Mouse (Mus musculus) lung, postnatal 0 days (tissue): ENCODE results near the gene Ccr9. TPM values are rescaled to one million over a fixed set of nuclear protein-coding genes. Genes with fewer than 3 reads are reported as not detected.
"Not testable (repeated sequence)": the region's sequence is repeated elsewhere in the genome, so short reads cannot be mapped to it uniquely, and the experiment has no call there.

Source experiments
- ATAC-seq: fragments of 200-750 bp; cut with Nextera tagmentation; 2 replicates; pipeline ENCODE4 v1.8.0; 2017; ENCODE audit warnings: moderate library complexity
- DNase-seq: peaks from one replicate; pipeline ENCODE4 v3.0.0-alpha.2; 2016; ENCODE audit warnings: low spot score
- H3K27ac ChIP-seq: fragments of 300-500 bp; sonication (generic); 2 replicates; pipeline ENCODE4 v1.5.1; 2014; ENCODE audit warnings: antibody characterized with exemption, mild to moderate bottlenecking, low read length, mixed read lengths
- H3K27me3 ChIP-seq: fragments of 300-500 bp; sonication (generic); replicated peaks from 2 replicates; pipeline ENCODE4 v1.6.1; 2014; ENCODE audit warnings: low read length, mixed read lengths; ENCODE audit not compliant: insufficient read depth
- H3K36me3 ChIP-seq: fragments of 300-500 bp; sonication (generic); 2 replicates; pipeline ENCODE4 v1.6.1; 2014; ENCODE audit warnings: low read length, mixed read lengths; ENCODE audit not compliant: insufficient read depth
- H3K4me1 ChIP-seq: fragments of 300-500 bp; sonication (generic); 2 replicates; pipeline ENCODE4 v1.6.1; 2014; ENCODE audit warnings: antibody characterized with exemption, low read depth, low read length, mixed read lengths; ENCODE audit not compliant: insufficient read depth
- H3K4me2 ChIP-seq: fragments of 300-500 bp; sonication (generic); replicated peaks from 2 replicates; pipeline ENCODE4 v1.6.1; 2014; ENCODE audit warnings: low read depth, mild to moderate bottlenecking, low read length, moderate library complexity, mixed read lengths
- H3K4me3 ChIP-seq: fragments of 300-500 bp; sonication (generic); 2 replicates; pipeline ENCODE4 v1.5.1; 2014; ENCODE audit warnings: low read depth, low read length
- H3K9ac ChIP-seq: fragments of 300-500 bp; sonication (generic); replicated peaks from 2 replicates; pipeline ENCODE4 v1.6.1; 2014; ENCODE audit warnings: low read depth, mild to moderate bottlenecking
- H3K9me3 ChIP-seq: fragments of 300-500 bp; sonication (generic); 2 replicates; pipeline ENCODE4 v1.6.1; 2016; ENCODE audit warnings: low read length, mixed read lengths
- CTCF ChIP-seq: IDR thresholded peaks from 2 replicates; pipeline ENCODE4 v1.5.1; 2016; ENCODE audit warnings: antibody characterized with exemption, mild to moderate bottlenecking
- EP300 ChIP-seq: IDR thresholded peaks from 2 replicates; pipeline ENCODE4 v1.6.1; 2016; ENCODE audit warnings: antibody characterized with exemption, mild to moderate bottlenecking, control low read depth
- WGBS: fragments of 180-500 bp; shearing (Covaris S2); extraction: QIAGEN DNeasy Blood & Tissue Kit; methylation state at CpG from one replicate; pipeline ENCODE4 v1.1.7; 2014; 5-methylcytosine and 5-hydroxymethylcytosine counted together
- polyA plus RNA-seq: library from polyadenylated mRNA; unstranded; fragments of >200 nt; fragmentation: Nextera tagmentation; extraction: Ambion mirVana; gene quantifications from 2 replicates; pipeline ENCODE4 v1.2.1, GENCODE M21; 2015

Gene Ccr9
- polyA plus RNA-seq, 1 experiment from 2014 or later, result 0.29 TPM

DNA sequence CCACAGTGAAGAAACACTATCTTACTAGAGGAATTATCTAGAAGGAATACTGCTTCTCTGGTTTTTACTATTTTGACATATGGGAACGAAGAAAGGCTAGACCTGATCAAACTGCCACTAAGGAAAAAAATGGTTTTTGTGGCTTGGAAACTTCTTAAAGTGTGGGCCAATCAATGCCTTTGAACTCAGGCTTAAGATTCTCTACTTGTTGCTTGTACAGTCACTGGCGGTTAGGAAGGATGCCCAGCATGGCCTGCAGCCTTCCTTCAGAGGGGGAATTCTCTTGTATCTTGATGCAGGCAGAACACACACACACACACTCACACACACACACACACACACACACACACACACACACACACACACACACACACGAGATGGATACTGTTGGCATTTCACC is 55.9 kb downstream of the Ccr9 start:
- Histone ChIP-seq H3K4me1 (no peaks in the 10 kb centered on the region), H3K9ac (no peak overlapping the region), H3K4me2 (no peak overlapping the region), H3K27ac (no peak overlapping the region), H3K4me3 (no peak overlapping the region), H3K27me3 (no peaks in the 10 kb centered on the region), H3K9me3 (no peaks in the 10 kb centered on the region), H3K36me3 (no peaks in the 10 kb centered on the region)
- no peak for DNase-seq
- WGBS, result 79% methylated on average over 3 of the region's 3 CpGs
- no peak for ATAC-seq
- TF ChIP-seq CTCF, result no peak
- no peak for TF ChIP-seq EP300

DNA sequence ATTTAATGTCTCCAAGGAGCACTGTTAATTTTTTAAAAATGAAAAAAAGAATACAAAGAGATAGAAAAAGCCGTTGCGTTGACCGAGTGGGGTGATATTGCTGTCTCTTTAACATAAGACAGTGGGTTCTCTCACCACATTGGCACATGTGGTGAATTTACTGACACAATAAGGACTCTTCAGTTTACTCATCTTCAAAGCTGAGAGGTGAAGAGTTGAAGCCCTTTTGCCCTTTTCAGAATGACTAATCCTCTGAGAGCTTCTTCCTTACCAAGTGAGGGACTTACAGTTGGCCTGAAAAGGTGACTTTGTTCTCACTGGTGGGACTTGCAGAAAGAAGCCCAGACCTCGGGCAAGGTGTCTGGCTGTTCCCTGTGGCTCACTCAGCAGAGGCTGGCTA is 62.6 kb downstream of the Ccr9 start:
- H3K36me3 ChIP-seq, result no peaks in the 10 kb centered on the region
- H3K9ac ChIP-seq, result no peak overlapping the region
- no peak overlapping the region for H3K4me2 ChIP-seq
- H3K9me3 ChIP-seq, result no peaks in the 10 kb centered on the region
- ATAC-seq, result no peak
- no peak for DNase-seq
- 76% methylated on average over 4 of the region's 4 CpGs for WGBS
- no peaks in the 10 kb centered on the region for H3K27me3 ChIP-seq
- H3K4me3 ChIP-seq, result no peak overlapping the region
- no peaks in the 10 kb centered on the region for H3K4me1 ChIP-seq
- TF ChIP-seq EP300 (no peak), CTCF (no peak)
- H3K27ac ChIP-seq, result no peak overlapping the region

DNA sequence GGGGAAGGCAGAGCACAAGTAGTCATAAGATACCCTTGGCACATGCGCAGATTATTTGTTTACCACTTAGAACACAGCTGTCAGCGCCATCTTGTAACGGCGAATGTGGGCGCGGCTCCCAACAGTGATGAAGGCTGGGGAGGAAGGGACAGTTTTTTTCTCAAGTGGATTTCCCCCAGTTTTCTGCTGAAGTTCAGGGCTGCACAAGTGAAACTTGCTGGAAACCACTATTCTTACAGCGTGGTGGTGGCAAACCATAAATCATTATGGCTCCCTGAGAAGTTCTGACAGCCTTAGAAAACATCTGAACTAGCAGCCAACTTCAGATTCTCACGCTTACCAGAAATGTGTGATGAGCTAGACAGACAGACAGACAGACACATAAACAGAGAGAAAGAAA is 71.4 kb downstream of the Ccr9 start:
- H3K4me1 ChIP-seq, DNase-seq, H3K9me3 ChIP-seq, ATAC-seq, H3K27ac ChIP-seq, H3K27me3 ChIP-seq, H3K4me3 ChIP-seq, H3K36me3 ChIP-seq, H3K9ac ChIP-seq, H3K4me2 ChIP-seq: not testable (repeated sequence)
- WGBS, result 94% methylated on average over 7 of the region's 8 CpGs

DNA sequence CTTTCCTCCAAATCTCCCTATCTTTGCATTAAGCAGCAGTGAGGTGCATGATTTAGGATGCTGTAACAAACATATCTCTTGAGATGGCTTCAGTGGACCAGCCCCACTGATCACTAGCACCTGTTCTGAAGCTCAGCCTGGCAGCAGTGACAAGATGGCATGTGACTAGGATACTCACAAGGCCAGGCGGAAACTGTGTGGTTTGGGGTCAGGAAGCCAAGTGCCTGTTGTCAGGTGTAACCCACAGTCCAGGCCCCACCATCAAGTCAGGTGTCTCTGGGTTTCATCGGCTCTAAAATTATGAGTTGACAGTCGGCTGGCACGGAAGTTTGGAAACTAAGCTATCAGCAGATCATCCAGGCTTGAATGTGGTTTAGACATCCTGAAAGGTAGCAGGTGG is 76.1 kb downstream of the Ccr9 start:
- H3K9ac ChIP-seq, result no peak overlapping the region
- WGBS, result 78% methylated on average over 4 of the region's 4 CpGs
- ATAC-seq, result no peak
- H3K27ac ChIP-seq, result no peak overlapping the region
- H3K4me2 ChIP-seq, result no peak overlapping the region
- no peaks in the 10 kb centered on the region for H3K36me3 ChIP-seq
- H3K9me3 ChIP-seq, result no peaks in the 10 kb centered on the region
- H3K4me3 ChIP-seq, result no peak overlapping the region
- TF ChIP-seq CTCF (no peak), EP300 (no peak)
- DNase-seq, result no peak
- no peaks in the 10 kb centered on the region for H3K4me1 ChIP-seq
- no peaks in the 10 kb centered on the region for H3K27me3 ChIP-seq

DNA sequence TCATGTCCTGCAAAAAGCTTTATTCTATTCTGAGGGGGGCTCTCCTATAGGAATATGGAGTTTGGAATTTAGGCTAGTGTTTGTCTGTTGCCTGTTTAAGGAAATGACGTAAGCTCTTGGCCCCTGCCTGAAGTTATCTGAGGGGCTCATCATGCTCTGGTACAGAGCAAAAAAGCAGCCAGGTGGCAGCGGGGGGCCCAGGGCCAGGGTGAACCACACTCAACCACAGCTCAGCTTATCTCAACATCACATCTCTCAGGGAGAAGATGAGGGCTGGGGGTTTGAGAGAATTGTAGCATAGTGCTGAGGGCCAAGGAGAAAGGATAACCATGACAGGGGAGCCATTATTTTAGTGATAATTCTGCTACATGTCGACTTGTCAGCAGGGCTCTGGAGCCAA is 78.5 kb downstream of the Ccr9 start:
- 65% methylated on average over 3 of the region's 3 CpGs for WGBS
- Histone ChIP-seq H3K4me1 (no peaks in the 10 kb centered on the region), H3K9me3 (no peaks in the 10 kb centered on the region), H3K4me2 (no peak overlapping the region), H3K27me3 (no peaks in the 10 kb centered on the region), H3K4me3 (no peak overlapping the region), H3K27ac (no peak overlapping the region), H3K9ac (no peak overlapping the region), H3K36me3 (no peaks in the 10 kb centered on the region)
- ATAC-seq (no peak), DNase-seq (no peak)
- TF ChIP-seq CTCF, result no peak
- no peak for TF ChIP-seq EP300

DNA sequence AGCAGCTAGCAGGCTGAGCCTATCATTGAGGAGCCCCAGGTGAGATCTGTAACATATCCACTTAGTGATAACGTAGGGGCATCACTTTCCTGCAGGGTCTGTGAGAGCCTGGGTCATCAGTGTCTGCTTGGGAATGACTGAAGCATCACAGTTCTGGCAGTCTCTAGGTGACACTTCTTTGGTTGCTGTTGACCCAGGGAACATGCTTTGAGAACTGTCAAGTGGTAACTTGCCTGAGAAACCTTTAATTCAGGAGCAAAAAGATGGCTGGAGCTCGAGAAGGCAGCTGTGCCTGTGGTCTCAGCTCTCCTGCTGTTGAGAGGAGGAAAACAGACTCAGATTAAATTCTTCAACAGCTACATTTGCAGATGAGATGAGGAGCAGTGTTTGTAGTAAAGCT is 79.1 kb downstream of the Ccr9 start:
- WGBS, result 40% methylated on average over 2 of the region's 2 CpGs
- Histone ChIP-seq H3K9me3 (no peaks in the 10 kb centered on the region), H3K4me1 (no peaks in the 10 kb centered on the region), H3K36me3 (no peaks in the 10 kb centered on the region), H3K9ac (no peak overlapping the region), H3K4me3 (no peak overlapping the region), H3K27me3 (no peaks in the 10 kb centered on the region), H3K4me2 (no peak overlapping the region), H3K27ac (no peak overlapping the region)
- TF ChIP-seq EP300 (no peak), CTCF (no peak)
- DNase-seq, result no peak
- ATAC-seq, result no peak

DNA sequence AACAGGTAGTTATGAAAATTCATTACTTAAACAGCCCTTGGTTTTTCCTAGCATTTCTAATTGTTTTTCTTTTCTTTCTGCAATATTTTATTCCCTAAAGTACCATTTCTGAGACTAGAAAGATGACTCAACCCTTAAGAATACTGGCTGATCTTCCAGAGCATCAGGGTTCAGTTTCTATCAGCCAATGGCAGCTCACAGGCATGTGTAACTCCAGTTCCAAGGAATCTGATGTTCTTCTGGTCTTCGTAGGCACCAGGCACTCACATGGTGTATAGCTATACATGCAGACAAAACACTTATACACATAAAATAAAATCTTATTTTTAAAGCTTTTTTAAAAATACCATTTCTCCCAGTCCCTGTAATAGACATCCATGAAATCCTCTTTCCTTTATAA is 79.9 kb downstream of the Ccr9 start:
- no peak overlapping the region for H3K4me3 ChIP-seq
- TF ChIP-seq CTCF (no peak), EP300 (no peak)
- ATAC-seq (no peak), DNase-seq (no peak)
- no peaks in the 10 kb centered on the region for H3K36me3 ChIP-seq
- H3K9me3 ChIP-seq, result no peaks in the 10 kb centered on the region
- H3K27me3 ChIP-seq, result no peaks in the 10 kb centered on the region
- no peaks in the 10 kb centered on the region for H3K4me1 ChIP-seq
- H3K27ac ChIP-seq, result no peak overlapping the region
- H3K9ac ChIP-seq, result no peak overlapping the region
- 58% methylated on average over 1 of the region's 1 CpGs for WGBS
- no peak overlapping the region for H3K4me2 ChIP-seq
